Mouse (Mus musculus) intestine, embryonic 15.5 days (tissue): ENCODE data around the gene Jup. TPM values are rescaled to one million over a fixed set of nuclear protein-coding genes. Genes with fewer than 3 reads are reported as not detected.

Experiments used
- ATAC-seq: fragments of 200-750 bp; cut with Nextera tagmentation; 2 replicates; pipeline ENCODE4 v1.8.0; 2017; ENCODE audit warnings: moderate TSS enrichment, moderate library complexity
- H3K27ac ChIP-seq: fragments of 300-500 bp; sonication (generic); 2 replicates; pipeline ENCODE4 v1.5.1; 2015; ENCODE audit warnings: mild to moderate bottlenecking, inconsistent platforms
- H3K27me3 ChIP-seq: fragments of 300-500 bp; sonication (generic); replicated peaks from 2 replicates; pipeline ENCODE4 v1.6.1; 2015; ENCODE audit warnings: inconsistent platforms
- H3K36me3 ChIP-seq: fragments of 300-500 bp; sonication (generic); 2 replicates; pipeline ENCODE4 v1.6.1; 2015; ENCODE audit warnings: inconsistent platforms
- H3K4me1 ChIP-seq: fragments of 300-500 bp; sonication (generic); replicated peaks from 2 replicates; pipeline ENCODE4 v1.6.1; 2015; ENCODE audit warnings: inconsistent platforms
- H3K4me2 ChIP-seq: fragments of 300-500 bp; sonication (generic); replicated peaks from 2 replicates; pipeline ENCODE4 v1.6.1; 2015; ENCODE audit warnings: mild to moderate bottlenecking, inconsistent platforms
- H3K4me3 ChIP-seq: fragments of 300-500 bp; sonication (generic); replicated peaks from 2 replicates; pipeline ENCODE4 v1.5.1; 2015; ENCODE audit warnings: inconsistent platforms
- H3K9ac ChIP-seq: fragments of 300-500 bp; sonication (generic); 2 replicates; pipeline ENCODE4 v1.6.1; 2015; ENCODE audit warnings: inconsistent platforms
- H3K9me3 ChIP-seq: fragments of 300-500 bp; sonication (generic); 2 replicates; pipeline ENCODE4 v1.6.1; 2016; ENCODE audit warnings: inconsistent platforms
- WGBS: fragments of 180-500 bp; shearing (Covaris S2); methylation state at CpG from one replicate; pipeline ENCODE4 v1.1.7; 2015; 5-methylcytosine and 5-hydroxymethylcytosine counted together
- polyA plus RNA-seq: library from polyadenylated mRNA; unstranded; fragments of >200 nt; fragmentation: Nextera tagmentation; extraction: Ambion mirVana; gene quantifications from 2 replicates; pipeline ENCODE4 v1.2.1, GENCODE M21; 2015

Jup gene
- polyA plus RNA-seq, 1 experiment from 2014 or later, result 133 TPM

- H3K36me3 ChIP-seq, result 0 out of 2 replicates have a peak, but pooled peaks cover 5% of the 10 kb centered on the region
- no peak for ATAC-seq
- H3K4me3 ChIP-seq, result no peak overlapping the region
- WGBS, result 77% methylated on average over 8 of the region's 8 CpGs
- H3K27me3 ChIP-seq, result no peaks in the 10 kb centered on the region
- no peak overlapping the region for H3K27ac ChIP-seq
- H3K9ac ChIP-seq, result no peak overlapping the region
- H3K4me2 ChIP-seq, result no peak overlapping the region
- no peaks in the 10 kb centered on the region for H3K9me3 ChIP-seq
- H3K4me1 ChIP-seq, result peaks cover 30% of the 10 kb centered on the region
These were observed 8.7 kb upstream of the Jup start for GRCm38 (mm10) chr11:100406273-100406672.

GRCm38 (mm10) chr11:100404456-100405074 lies 7.0 kb upstream of the Jup start:
- Histone ChIP-seq H3K36me3 (no peaks in the 10 kb centered on the region), H3K4me3 (no peak overlapping the region), H3K9ac (no peak overlapping the region), H3K4me1 (peaks cover 34% of the 10 kb centered on the region), H3K27me3 (no peaks in the 10 kb centered on the region), H3K27ac (no peak overlapping the region), H3K9me3 (no peaks in the 10 kb centered on the region), H3K4me2 (no peak overlapping the region)
- no peak for ATAC-seq
- 89% methylated on average over 3 of the region's 3 CpGs for WGBS

DNA sequence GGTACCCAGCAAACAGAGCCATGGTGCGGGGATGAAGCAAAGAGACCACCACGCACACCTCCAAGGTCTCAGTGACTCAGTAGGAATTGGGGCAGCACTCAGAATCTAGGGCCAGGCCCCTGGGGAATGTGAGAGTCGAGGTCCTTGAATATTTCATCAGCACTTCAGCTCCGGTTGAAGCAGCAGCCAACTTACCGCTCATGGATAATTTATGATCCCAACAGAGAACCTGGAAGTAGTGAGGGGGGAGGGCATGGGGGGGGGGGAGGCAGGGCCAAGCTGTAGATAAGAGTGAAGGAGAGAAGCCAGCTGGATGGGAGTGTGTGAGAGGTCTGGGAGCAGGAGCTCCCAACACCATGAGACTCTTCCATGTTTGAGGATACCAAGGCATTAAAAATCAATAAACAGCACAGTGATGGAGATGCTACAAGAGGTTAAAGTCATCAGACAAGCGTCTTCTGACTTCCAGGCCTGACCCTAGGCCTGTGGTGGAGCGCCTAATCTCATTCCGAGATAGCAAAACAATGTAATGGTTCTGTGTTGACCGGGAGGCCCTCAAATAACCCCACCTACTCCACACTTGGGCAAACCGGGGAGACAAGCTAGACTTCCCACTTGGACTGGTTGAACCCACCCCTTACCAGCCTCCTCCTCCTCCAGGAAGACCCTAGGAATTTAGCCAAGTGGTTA lies 6.0 kb upstream of the Jup start:
- Histone ChIP-seq H3K27me3 (no peaks in the 10 kb centered on the region), H3K27ac (peak overlapping the region; percentile 71), H3K4me1 (peaks cover 37% of the 10 kb centered on the region), H3K4me2 (no peak overlapping the region), H3K36me3 (no peaks in the 10 kb centered on the region), H3K4me3 (no peak overlapping the region), H3K9ac (no peak overlapping the region), H3K9me3 (no peaks in the 10 kb centered on the region)
- WGBS, result 29% methylated on average over 10 of the region's 10 CpGs
- peak; percentile 36; the same call in 1 of the 2 replicates for ATAC-seq

DNA sequence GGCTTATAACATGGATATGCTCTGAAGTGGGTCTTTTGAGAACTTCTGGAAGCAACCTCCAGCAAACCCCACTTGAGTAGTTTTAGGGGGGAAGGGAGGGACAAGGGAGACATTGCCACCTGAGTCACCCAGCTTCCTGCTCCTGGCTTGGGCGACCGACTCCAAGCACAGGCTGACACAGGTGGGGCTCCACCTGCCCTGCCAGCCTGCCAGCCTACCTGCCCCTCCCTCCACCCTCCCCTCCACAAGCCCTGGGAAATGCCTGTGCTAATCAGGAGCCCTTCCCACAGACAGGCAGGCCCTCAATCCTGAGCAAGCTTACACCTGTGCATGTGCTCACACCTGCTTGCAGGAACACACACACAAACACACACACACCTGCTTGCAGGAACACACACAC lies 5.1 kb upstream of the Jup start:
- peaks cover 44% of the 10 kb centered on the region for H3K4me1 ChIP-seq
- H3K27ac ChIP-seq, result peak overlapping the region; percentile 71
- H3K4me3 ChIP-seq, result no peak overlapping the region
- H3K4me2 ChIP-seq, result no peak overlapping the region
- no peaks in the 10 kb centered on the region for H3K27me3 ChIP-seq
- 56% methylated on average over 2 of the region's 2 CpGs for WGBS
- H3K36me3 ChIP-seq, result no peaks in the 10 kb centered on the region
- H3K9me3 ChIP-seq, result no peaks in the 10 kb centered on the region
- no peak overlapping the region for H3K9ac ChIP-seq
- ATAC-seq, result peak; percentile 50

DNA sequence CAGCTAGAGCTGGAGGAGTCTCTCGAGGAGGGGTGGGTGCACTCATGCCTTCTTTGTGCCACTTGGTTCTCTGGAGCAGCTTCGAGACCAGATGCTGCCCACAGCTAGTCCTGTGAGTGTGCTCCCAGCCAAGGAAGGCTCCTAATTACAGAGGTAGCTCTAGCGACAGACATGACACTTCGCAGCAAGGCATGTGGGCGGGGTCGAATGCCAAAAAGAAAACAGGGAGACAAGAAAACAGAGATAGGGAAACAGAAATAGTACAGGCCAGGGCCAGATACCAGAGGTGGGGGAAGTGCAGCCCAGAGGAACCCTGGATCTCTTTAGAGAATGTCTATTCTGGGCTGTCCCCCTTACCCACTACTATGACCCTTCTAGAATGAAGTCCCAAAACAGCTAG lies 4.7 kb upstream of the Jup start:
- peaks cover 44% of the 10 kb centered on the region for H3K4me1 ChIP-seq
- no peak overlapping the region for H3K9ac ChIP-seq
- H3K4me2 ChIP-seq, result no peak overlapping the region
- H3K27ac ChIP-seq, result peak overlapping the region; percentile 71
- H3K9me3 ChIP-seq, result no peaks in the 10 kb centered on the region
- no peak for ATAC-seq
- no peaks in the 10 kb centered on the region for H3K36me3 ChIP-seq
- 38% methylated on average over 6 of the region's 6 CpGs for WGBS
- H3K27me3 ChIP-seq, result no peaks in the 10 kb centered on the region
- no peak overlapping the region for H3K4me3 ChIP-seq

DNA sequence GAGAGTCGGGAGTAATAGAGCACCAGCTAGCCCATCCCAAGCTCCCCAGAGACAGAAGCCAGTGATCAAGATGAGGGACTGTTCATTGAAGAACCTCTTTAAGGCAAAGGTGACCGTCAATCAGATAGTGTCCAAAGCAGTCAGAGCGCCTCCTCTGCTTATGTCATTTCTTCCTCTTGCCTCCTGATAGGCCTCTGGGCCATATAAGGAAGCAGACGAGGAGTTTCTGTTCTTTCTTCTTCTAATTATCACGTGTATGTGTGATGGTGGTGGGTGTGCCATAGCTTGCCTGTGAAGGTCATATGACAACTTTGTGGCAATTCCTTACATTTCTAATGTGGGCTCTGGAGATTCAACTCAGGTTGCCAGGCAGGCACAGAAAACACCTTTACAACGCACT lies 3.3 kb upstream of the Jup start:
- no peak for ATAC-seq
- H3K4me2 ChIP-seq, result no peak overlapping the region
- no peak overlapping the region for H3K9ac ChIP-seq
- no peaks in the 10 kb centered on the region for H3K27me3 ChIP-seq
- peak overlapping the region; percentile 42; the same call in 1 of the 2 replicates for H3K27ac ChIP-seq
- H3K4me3 ChIP-seq, result no peak overlapping the region
- WGBS, result 58% methylated on average over 6 of the region's 6 CpGs
- peaks cover 55% of the 10 kb centered on the region for H3K4me1 ChIP-seq
- H3K36me3 ChIP-seq, result no peaks in the 10 kb centered on the region
- no peaks in the 10 kb centered on the region for H3K9me3 ChIP-seq

GRCm38 (mm10) chr11:100399727-100400538 lies 2.4 kb upstream of the Jup start:
- no peaks in the 10 kb centered on the region for H3K9me3 ChIP-seq
- H3K4me3 ChIP-seq, result no peak overlapping the region
- H3K36me3 ChIP-seq, result no peaks in the 10 kb centered on the region
- no peak overlapping the region for H3K9ac ChIP-seq
- peaks cover 64% of the 10 kb centered on the region for H3K4me1 ChIP-seq
- ATAC-seq, result no peak
- H3K27me3 ChIP-seq, result no peaks in the 10 kb centered on the region
- WGBS, result 79% methylated on average over 12 of the region's 12 CpGs
- H3K4me2 ChIP-seq, result no peak overlapping the region
- no peak overlapping the region for H3K27ac ChIP-seq

DNA sequence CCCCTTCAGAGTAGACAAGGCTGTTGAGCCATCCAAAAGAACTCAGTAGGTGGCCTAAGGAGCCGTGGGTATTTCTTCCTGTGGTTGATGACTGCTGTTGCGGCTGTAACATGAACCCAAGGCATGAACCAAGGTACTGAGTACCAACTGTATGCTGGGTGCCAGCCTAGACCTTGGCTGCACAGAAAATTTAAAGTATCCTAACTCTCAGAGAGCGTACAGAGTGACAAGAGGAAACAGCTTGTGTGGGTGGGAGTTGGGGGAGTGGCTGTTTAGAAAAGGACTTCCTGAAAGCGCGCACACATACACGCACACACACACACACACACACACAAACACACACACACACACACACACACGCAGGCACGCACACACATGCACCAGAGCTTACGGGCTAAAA lies 1.8 kb upstream of the Jup start:
- no peak overlapping the region for H3K9ac ChIP-seq
- H3K4me1 ChIP-seq, result peaks cover 68% of the 10 kb centered on the region
- no peak overlapping the region for H3K4me3 ChIP-seq
- H3K27me3 ChIP-seq, result no peaks in the 10 kb centered on the region
- no peaks in the 10 kb centered on the region for H3K9me3 ChIP-seq
- H3K36me3 ChIP-seq, result no peaks in the 10 kb centered on the region
- H3K4me2 ChIP-seq, result no peak overlapping the region
- 62% methylated on average over 9 of the region's 9 CpGs for WGBS
- H3K27ac ChIP-seq, result no peak overlapping the region; the same call in 1 of the 2 replicates
- no peak for ATAC-seq

- Histone ChIP-seq H3K9ac (no peak overlapping the region), H3K4me1 (peaks cover 69% of the 10 kb centered on the region), H3K4me2 (no peak overlapping the region), H3K36me3 (no peaks in the 10 kb centered on the region), H3K27ac (no peak overlapping the region), H3K9me3 (no peaks in the 10 kb centered on the region), H3K27me3 (no peaks in the 10 kb centered on the region), H3K4me3 (no peak overlapping the region)
- ATAC-seq, result no peak
- 88% methylated on average over 7 of the region's 7 CpGs for WGBS
These were observed 954 bp upstream of the Jup start for GRCm38 (mm10) chr11:100398517-100398916.

DNA sequence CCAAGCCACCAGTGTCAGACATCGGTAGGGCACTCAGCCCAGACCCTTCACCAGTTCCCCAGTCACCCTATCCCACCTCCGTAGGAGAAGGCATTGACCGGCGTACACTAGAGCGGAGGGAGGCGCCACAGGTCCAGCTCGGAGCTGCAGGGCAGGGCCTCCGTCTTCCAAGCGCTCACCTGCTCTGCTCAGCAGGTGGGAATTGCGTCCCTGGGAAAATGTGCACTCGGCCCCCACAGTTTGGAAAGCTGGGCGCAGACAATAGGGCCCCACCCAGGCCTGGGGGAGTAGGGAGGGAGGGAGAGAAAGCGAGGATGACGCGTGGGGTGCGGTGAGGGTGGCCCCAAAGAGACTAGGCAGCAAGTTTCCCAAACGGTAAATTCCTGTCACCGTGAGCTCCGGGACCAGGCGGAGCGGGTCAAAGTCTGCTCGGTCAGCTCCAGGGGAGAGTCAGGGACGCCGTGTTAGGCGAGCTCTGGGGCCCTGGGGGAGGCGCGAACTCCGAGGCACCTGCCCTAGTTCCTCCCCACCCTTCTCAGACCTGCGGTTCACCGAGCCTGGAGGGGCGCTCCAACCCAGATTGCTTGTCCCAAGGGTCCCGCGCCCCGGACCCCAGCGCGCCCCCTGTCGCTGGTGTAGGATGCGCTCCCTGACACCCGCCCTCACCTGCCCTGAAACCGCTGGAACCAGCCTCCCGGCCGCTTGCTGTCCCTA lies 520 bp downstream of the Jup start:
- Histone ChIP-seq H3K4me1 (peaks cover 67% of the 10 kb centered on the region), H3K4me3 (peak overlapping the region; percentile 78), H3K9ac (peak overlapping the region; percentile 76), H3K36me3 (no peaks in the 10 kb centered on the region), H3K4me2 (peak overlapping the region; percentile 80), H3K27ac (peak overlapping the region; percentile 97), H3K27me3 (no peaks in the 10 kb centered on the region), H3K9me3 (no peaks in the 10 kb centered on the region)
- ATAC-seq, result peak; percentile 64
- WGBS, result 1% methylated on average over 42 of the region's 42 CpGs

DNA sequence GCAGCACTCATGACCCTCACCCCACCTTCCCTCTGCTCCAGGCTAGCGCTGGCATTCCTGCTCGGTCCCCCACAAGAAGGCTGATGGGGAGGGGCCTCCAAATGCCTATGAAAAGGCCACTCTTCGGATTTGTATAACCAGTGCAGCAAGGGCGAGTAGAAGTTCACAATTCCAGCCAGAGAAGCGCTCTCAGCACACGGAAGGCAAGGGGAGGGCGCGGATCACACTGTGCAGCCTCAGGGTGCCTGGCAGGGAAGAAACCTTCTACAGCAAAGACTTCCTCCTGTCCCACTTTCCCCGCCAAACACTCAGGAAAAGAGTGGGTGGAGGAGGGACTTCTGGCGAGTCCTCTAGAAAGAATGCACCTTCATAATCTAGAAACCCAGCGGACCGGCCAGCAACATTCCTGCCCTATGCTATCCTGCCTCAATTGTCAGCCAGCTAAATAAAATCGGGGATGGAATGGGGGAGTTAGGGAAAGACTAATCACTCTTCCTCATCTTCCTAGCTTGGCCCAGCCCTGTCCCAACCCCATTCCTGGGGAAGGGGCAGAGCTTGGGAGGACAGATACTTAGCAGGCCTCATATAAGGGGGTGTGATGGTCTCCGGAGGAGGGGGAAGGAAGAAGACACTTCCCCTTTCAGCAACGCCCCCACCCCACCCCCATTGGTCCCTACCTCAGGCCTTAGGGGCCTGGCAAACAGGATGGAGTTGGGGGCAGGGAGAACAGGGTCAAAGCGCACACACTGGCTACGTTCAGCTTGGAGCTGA lies 1.5 kb downstream of the Jup start:
- H3K4me2 ChIP-seq, result peak overlapping the region; percentile 80
- no peak for ATAC-seq
- no peaks in the 10 kb centered on the region for H3K27me3 ChIP-seq
- H3K9me3 ChIP-seq, result no peaks in the 10 kb centered on the region
- H3K4me1 ChIP-seq, result peaks cover 69% of the 10 kb centered on the region
- H3K4me3 ChIP-seq, result peak overlapping the region; percentile 78
- H3K27ac ChIP-seq, result peak overlapping the region; percentile 97
- peak overlapping the region; percentile 76 for H3K9ac ChIP-seq
- 14% methylated on average over 17 of the region's 17 CpGs for WGBS
- no peaks in the 10 kb centered on the region for H3K36me3 ChIP-seq
